Mouse (Mus musculus) testis, adult 10 weeks (tissue): ENCODE measurements around the gene Gm49368. TPM values are rescaled to one million over a fixed set of nuclear protein-coding genes. Genes with fewer than 3 reads are reported as not detected.

ENCODE experiments used
- polyA plus RNA-seq: library from polyadenylated mRNA; stranded (reverse); fragments of 350-450 nt; fragmentation: Illumina TruSeq; extraction: RNeasy Lipid Tissue Mini Kit (QIAGEN cat#74804); gene quantifications from one replicate; pipeline ENCODE4 v1.2.3, GENCODE M21; 2014; ENCODE audit warnings: low read depth, low replicate concordance

Gm49368 gene
- polyA plus RNA-seq = not detected

GRCm38 (mm10) chr7:128062456-128062855, at the start of gene Gm49368, which contains the start of gene Itgam:
TSS of gene Gm49368 (plus strand) at chr7:128062683.
TSS of gene Itgam (plus strand) at chr7:128062640.

GRCm38 (mm10) chr7:128128741-128129720, 66.5 kb downstream of the Gm49368 start, which contains the start of gene Itgax:
TSS of gene Itgax (plus strand) at chr7:128129547.

DNA sequence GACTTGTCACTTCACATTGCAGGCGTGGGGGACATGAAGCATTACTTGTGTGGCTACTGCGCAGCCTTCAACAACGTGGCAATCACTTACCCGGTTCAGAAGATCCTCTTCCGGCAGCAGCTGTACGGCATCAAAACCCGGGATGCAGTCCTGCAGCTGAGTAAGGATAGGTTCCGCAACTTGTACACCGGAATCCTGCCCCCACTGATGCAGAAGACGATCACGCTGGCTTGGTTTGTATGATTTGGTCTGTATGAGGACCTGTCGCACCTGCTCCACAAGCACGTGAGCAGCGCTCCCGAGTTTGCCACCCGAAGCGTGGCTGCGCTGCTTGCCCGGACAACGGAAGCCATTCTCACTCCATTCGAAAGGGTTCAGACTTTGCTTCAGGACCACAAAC, 91.6 kb downstream of the Gm49368 start, which contains the start of gene Itgad:
Gene Itgad (plus strand): TSS at position 301 of the 400 bp plus-strand sequence.

Other genes with a start within 250 kb of the Gm49368 start
- 3.1 TPM for gene Stx4a, start 238.4 kb upstream of the Gm49368 start, polyA plus RNA-seq
- 0.49 TPM for gene Stx1b, start 238.1 kb upstream of the Gm49368 start, polyA plus RNA-seq
- gene Zfp646, start 186.5 kb upstream of the Gm49368 start, polyA plus RNA-seq = 21.3 TPM
- gene Zfp668, start 185.9 kb upstream of the Gm49368 start, polyA plus RNA-seq = 0.91 TPM
- not detected for gene Prss53, start 171.7 kb upstream of the Gm49368 start, polyA plus RNA-seq
- not detected for gene Gm21974, start 167.2 kb upstream of the Gm49368 start, polyA plus RNA-seq
- 12.4 TPM for gene Vkorc1, start 167.1 kb upstream of the Gm49368 start, polyA plus RNA-seq
- gene Bckdk, start 158.6 kb upstream of the Gm49368 start, polyA plus RNA-seq = 0.62 TPM
- 52.0 TPM for gene Kat8, start 150.2 kb upstream of the Gm49368 start, polyA plus RNA-seq
- gene Prss8, start 132.6 kb upstream of the Gm49368 start, polyA plus RNA-seq = not detected
- not detected for gene Prss36, start 116.0 kb upstream of the Gm49368 start, polyA plus RNA-seq
- 440 TPM for gene Fus, start 95.2 kb upstream of the Gm49368 start, polyA plus RNA-seq
- gene Pycard, start 68.8 kb upstream of the Gm49368 start, polyA plus RNA-seq = 0.52 TPM
- not detected for gene Trim72, start 58.7 kb upstream of the Gm49368 start, polyA plus RNA-seq
- gene Itgam, start within 50 bp of the Gm49368 start, polyA plus RNA-seq = 0.57 TPM
- 0.11 TPM for gene Itgax, start 66.9 kb downstream of the Gm49368 start, polyA plus RNA-seq
- gene Itgad, start 91.7 kb downstream of the Gm49368 start, polyA plus RNA-seq = 18.0 TPM
- gene Cox6a2, start 143.7 kb downstream of the Gm49368 start, polyA plus RNA-seq = not detected
- gene Armc5, start 174.7 kb downstream of the Gm49368 start, polyA plus RNA-seq = 0.22 TPM
- gene 9130023H24Rik, start 175.3 kb downstream of the Gm49368 start, polyA plus RNA-seq = 8.1 TPM
- 0.50 TPM for gene Tgfb1i1, start 184.1 kb downstream of the Gm49368 start, polyA plus RNA-seq
- gene Slc5a2, start 203.0 kb downstream of the Gm49368 start, polyA plus RNA-seq = not detected
- gene BC017158, start 235.5 kb downstream of the Gm49368 start, polyA plus RNA-seq = 0.99 TPM